Mouse (Mus musculus): Measurements from ENCODE around the gene Lgi4. TPM values are rescaled to one million over a fixed set of nuclear protein-coding genes. Genes with fewer than 3 reads are reported as not detected.

Gene Lgi4
- total RNA-seq, 2 experiments from 2014 or later = 37.9 to 41.9 TPM

DNA sequence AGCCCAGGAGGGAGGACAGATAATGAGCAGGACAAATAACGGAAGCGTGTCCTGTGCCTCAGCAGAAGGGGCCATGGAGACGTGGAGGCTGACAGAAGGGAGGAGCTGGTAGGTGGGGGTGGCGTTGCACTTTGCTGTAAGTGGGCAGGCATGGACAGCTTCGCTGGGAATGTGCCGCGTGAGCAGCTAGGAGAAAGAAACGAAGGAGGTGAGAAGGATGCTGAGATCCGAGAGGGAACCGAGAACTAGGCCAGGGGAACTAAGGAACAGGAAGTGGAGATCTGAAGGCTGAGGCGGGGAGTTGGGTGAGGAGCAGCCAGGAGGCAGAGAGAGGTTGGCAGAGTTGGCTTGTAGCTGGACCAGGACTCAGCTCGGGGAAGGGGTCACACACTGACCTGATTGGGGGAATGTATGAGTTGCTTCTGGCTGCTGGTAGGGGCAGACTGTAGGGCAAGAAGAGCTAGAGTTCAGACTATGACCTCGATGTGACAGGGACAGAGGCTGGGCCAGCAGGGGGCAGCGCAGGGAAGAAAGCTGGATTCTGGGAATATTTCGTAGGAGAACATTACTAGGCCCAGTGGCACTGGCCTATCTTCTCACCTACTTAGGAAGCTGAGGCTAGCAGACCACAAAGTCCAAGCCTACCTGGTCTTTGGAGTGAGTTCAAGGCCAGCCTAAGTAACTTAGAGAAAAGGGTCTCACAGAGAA, 46.1 kb downstream of the Lgi4 start:
- no peak overlapping the region for H3K4me3 ChIP-seq
- peak; percentile 82 for TF ChIP-seq CTCF (conservative IDR thresholded peaks at IDR 0.05)
- peak in 1 of 2 experiments; percentile 60 for DNase-seq (ENCODE audit: low spot score in 2 of 2)
- peak overlapping the region; percentile 43; the same call in 1 of the 2 replicates for H3K27ac ChIP-seq

GRCm38 (mm10) chr7:31106166-31106565, 47.0 kb downstream of the Lgi4 start:
- H3K27ac ChIP-seq = no peak overlapping the region
- no peak for TF ChIP-seq CTCF (conservative IDR thresholded peaks at IDR 0.05)
- no peak for DNase-seq (ENCODE audit: low spot score in 2 of 2)
- no peak overlapping the region for H3K4me3 ChIP-seq

GRCm38 (mm10) chr7:31107781-31108180, 48.6 kb downstream of the Lgi4 start:
- no peak for DNase-seq (ENCODE audit: low spot score in 2 of 2)
- no peak for TF ChIP-seq CTCF (conservative IDR thresholded peaks at IDR 0.05)

DNA sequence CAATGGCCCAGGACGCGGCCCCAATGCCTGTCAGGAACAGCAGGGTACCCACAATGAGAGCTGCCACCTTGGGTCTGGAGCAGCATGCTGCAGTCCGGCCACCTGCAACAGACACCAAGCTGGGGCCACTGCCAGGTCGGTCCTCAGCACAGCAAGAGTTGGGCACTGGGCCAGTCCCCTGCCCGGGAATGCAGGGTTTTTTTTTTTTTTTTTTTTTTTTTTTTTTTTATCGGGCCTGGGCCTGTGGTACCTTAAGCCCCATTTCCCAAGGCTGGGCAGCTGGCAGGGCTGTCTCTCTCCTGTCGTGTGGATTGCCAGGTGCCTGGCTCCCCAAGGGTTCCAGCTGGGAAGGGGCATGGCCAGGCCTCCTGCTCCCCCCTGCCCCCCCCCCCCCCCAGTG, 49.9 kb downstream of the Lgi4 start:
- no peak for TF ChIP-seq CTCF (conservative IDR thresholded peaks at IDR 0.05)
- no peak for DNase-seq (ENCODE audit: low spot score in 2 of 2)

More at GRCm38 (mm10) chr7:31107781-31108180, 48.6 kb downstream of the Lgi4 start:
- Histone ChIP-seq H3K27ac (no peak overlapping the region), H3K4me3 (no peak overlapping the region)

GRCm38 (mm10) chr7:31109796-31110195, 50.7 kb downstream of the Lgi4 start:
- H3K27ac ChIP-seq = no peak overlapping the region
- TF ChIP-seq CTCF (conservative IDR thresholded peaks at IDR 0.05) = no peak
- DNase-seq (ENCODE audit: low spot score in 2 of 2) = no peak
- H3K4me3 ChIP-seq = no peak overlapping the region

More for the DNA sequence above, 49.9 kb downstream of the Lgi4 start:
- Histone ChIP-seq H3K4me3 (no peak overlapping the region), H3K27ac (no peak overlapping the region)

DNA sequence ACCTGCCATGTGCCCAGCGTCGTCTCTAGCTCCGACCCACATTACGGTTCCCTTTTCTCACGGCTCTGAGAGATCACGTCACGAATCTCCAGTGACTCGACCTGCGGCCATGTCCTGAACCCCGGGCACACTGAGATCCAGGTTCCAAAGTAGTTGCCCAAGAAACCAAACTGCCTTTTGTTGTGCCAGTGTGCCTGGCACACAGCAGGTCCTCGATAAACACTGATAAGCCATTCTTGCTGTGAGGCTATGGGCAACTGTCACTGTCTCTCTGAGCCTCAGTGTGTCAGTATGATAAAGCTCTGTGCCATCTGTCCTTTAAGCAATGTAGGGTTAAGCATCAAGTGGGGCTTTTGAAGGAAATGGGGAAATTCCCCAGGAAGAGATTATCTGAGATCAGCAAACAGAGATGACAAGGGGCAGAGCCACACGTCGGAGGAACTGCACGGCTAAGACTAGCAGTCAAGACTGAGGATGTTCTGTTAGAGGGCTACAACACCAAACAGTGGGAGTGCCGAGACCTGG, 51.8 kb downstream of the Lgi4 start:
- TF ChIP-seq CTCF (conservative IDR thresholded peaks at IDR 0.05) = no peak
- DNase-seq (ENCODE audit: low spot score in 2 of 2) = no peak
- Histone ChIP-seq H3K4me3 (no peak overlapping the region), H3K27ac (no peak overlapping the region)

DNA sequence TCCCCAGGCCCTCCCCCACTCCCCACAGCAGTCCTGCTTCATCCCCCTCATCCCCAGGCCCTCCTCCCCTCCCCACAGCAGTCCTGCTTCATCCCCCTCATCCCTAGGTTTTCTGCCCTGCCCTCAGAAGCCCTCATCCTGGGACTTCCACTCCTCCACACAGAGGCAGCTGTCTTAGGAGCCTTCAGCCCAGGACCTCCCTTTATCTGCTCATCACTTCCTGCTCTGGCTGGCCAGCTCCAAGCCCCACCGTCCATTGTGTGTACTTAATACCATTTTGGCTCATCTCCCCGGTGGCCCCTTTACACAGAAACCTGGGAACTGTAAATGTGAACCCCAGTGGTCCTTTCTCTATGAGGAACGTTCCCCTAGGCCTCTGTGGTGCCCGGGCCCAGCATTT, 52.9 kb downstream of the Lgi4 start:
- no peak for TF ChIP-seq CTCF (conservative IDR thresholded peaks at IDR 0.05)
- no peak overlapping the region for H3K27ac ChIP-seq
- DNase-seq (ENCODE audit: low spot score in 2 of 2) = no peak
- H3K4me3 ChIP-seq = no peak overlapping the region

DNA sequence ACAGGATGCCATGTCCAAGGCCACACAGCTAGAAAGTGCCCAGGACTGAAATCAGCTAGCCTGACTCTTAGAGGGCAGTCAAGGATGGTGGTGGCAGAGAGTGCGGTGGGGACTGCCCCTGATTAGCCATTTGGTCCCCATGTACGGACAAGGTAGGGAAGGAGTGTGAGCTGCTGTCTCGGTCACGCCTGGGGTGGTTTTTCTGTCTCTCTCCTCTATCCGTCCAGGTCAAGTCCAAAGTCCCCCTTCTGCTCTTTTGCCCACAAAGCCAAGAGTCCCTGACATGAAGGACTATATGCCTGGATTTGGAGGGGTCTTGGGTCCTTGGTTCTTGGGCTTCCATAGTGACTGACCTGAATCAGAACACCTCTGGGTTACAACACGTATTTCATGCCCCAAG, 54.7 kb downstream of the Lgi4 start:
- no peak overlapping the region for H3K27ac ChIP-seq
- DNase-seq (ENCODE audit: low spot score in 2 of 2) = no peak
- H3K4me3 ChIP-seq = no peak overlapping the region
- TF ChIP-seq CTCF (conservative IDR thresholded peaks at IDR 0.05) = no peak

DNA sequence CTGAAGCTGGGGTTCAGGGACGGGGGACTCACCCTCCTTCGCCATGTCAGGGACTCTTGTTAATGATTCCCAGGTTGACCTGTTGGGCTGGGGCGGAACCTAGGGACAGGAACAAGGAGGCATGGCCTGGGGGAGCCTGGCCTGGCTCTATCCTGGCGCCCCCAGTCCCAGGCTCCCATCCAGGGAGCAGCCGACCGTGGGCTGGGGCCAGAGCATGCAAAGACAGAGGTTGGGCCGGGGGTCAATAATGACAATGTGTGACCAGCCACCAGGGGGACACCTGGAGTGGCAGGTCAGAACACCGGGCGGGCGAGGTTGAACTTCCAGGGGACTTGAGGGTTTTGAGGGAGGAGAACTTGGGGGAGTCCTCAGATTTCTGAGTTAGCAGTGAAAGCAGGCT, 55.5 kb downstream of the Lgi4 start:
- peak; percentile 34; the same call in 1 of the 2 replicates for TF ChIP-seq CTCF (conservative IDR thresholded peaks at IDR 0.05)
- no peak overlapping the region; the same call in 1 of the 2 replicates for H3K27ac ChIP-seq
- no peak overlapping the region for H3K4me3 ChIP-seq
- DNase-seq (ENCODE audit: low spot score in 2 of 2) = no peak

GRCm38 (mm10) chr7:31115182-31115581, 56.0 kb downstream of the Lgi4 start, which contains the start of gene Hpn:
Gene Hpn (minus strand): TSS chr7:31115290.
- DNase-seq (ENCODE audit: low spot score in 2 of 2) = no peak
- Histone ChIP-seq H3K4me3 (no peak within 1 kb of the TSS), H3K27ac (peak within 1 kb of the TSS; percentile 54)
- TF ChIP-seq CTCF (conservative IDR thresholded peaks at IDR 0.05) = no peak

- Histone ChIP-seq H3K4me3 (no peak overlapping the region), H3K27ac (peak overlapping the region; percentile 54)
- no peak for DNase-seq (ENCODE audit: low spot score in 2 of 2)
- no peak for TF ChIP-seq CTCF (conservative IDR thresholded peaks at IDR 0.05)
These were observed 56.5 kb downstream of the Lgi4 start for GRCm38 (mm10) chr7:31115587-31116043.

DNA sequence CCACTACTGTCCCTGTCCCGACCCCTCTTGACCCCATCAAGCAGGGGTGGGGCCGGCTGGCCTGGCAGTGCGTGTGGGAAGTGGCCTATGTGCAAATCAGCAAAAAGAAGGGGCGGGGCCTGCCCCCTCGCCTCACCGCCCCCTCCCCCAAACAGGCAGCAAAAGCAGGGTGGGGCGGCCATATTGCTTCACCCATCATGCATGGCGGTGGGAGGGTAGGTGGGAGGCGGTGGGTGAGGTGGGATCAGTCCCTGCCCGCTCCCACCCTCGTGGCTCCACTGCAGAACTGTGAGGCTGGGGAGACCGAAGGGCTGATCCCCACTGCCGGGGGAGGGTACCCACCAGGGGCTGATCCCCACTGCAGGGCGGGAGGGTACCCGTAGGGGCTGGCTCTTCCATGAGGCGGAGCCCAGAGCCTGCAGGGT, 57.6 kb downstream of the Lgi4 start:
- H3K4me3 ChIP-seq = no peak overlapping the region
- H3K27ac ChIP-seq = peak overlapping the region; percentile 83
- DNase-seq (ENCODE audit: low spot score in 2 of 2) = no peak
- TF ChIP-seq CTCF (conservative IDR thresholded peaks at IDR 0.05) = no peak

DNA sequence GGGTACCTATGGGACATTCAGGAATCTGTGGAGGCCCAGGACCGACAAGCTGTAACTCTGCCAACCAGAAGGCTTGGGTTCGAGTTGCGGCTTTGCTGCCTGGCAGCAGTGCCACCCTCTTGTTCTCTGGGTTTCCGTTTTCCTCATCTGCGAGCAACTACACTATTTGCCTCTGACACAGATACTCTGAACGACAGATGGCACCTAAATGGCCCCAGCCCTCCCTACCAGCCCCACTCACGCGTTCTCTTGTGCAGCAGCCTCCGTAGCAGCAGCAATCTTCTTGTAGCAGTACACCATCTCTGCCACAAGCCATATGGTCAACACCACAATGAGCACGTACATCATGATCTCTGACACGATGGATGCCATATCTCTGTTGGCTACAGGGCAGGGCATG, 58.3 kb downstream of the Lgi4 start:
- TF ChIP-seq CTCF (conservative IDR thresholded peaks at IDR 0.05) = peak; percentile 35
- peak in 1 of 2 experiments; percentile 74 for DNase-seq (ENCODE audit: low spot score in 2 of 2)
- Histone ChIP-seq H3K27ac (peak overlapping the region; percentile 83), H3K4me3 (no peak overlapping the region)

- Histone ChIP-seq H3K4me3 (no peak overlapping the region), H3K27ac (peak overlapping the region; percentile 83)
- no peak for DNase-seq (ENCODE audit: low spot score in 2 of 2)
- TF ChIP-seq CTCF (conservative IDR thresholded peaks at IDR 0.05) = no peak
These were observed 59.3 kb downstream of the Lgi4 start for GRCm38 (mm10) chr7:31118486-31118885.

Measured in layer of hippocampus, adult 2 months (tissue).